Mouse (Mus musculus): ENCODE data around the gene 2700097O09Rik.
"Not testable (repeated sequence)": the region's sequence is repeated elsewhere in the genome, so short reads cannot be mapped to it uniquely, and the experiment has no call there.

The 2700097O09Rik gene

GRCm38 (mm10) chr12:55079726-55080600 is at the start of gene 2700097O09Rik, which contains the start of gene Srp54a:
2700097O09Rik (minus strand) TSS chr12:55080110.
Srp54a (plus strand) TSS chr12:55080262.
- peak; percentile 93 to 94 for DNase-seq (ENCODE audit: low spot score in 2 of 2)

- not testable (repeated sequence) for DNase-seq (ENCODE audit: low spot score in 2 of 2)
Measured at GRCm38 (mm10) chr12:55124731-55125130, 44.8 kb upstream of the 2700097O09Rik start.

DNA sequence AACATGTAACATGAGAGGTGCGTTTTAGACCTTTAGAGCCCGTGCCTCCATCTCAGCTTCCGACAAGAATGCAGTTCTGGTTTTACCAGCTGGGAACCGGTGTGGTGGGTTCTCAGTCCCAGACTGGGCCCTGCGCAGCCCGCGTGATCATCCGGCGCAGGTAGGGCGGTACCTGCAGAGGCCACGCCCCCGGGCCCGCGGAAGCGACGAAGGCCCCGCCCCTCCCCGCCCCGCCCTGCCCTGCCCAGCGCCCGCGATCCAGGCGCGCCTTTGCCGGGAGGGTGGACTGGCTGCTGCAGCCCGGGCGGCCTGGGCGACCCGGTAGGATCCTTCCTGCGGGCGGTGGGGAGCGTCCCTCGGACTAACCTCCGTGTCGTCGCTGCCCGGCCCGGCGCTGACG is 44.3 kb upstream of the 2700097O09Rik start, which contains the start of gene Fam177a:
TSS of gene Fam177a (plus strand) at position 228 of the 400 bp plus-strand sequence.
- not testable (repeated sequence) for DNase-seq (ENCODE audit: low spot score in 2 of 2)

GRCm38 (mm10) chr12:55112616-55113015 is 32.7 kb upstream of the 2700097O09Rik start:
- not testable (repeated sequence) for DNase-seq (ENCODE audit: low spot score in 2 of 2)

DNA sequence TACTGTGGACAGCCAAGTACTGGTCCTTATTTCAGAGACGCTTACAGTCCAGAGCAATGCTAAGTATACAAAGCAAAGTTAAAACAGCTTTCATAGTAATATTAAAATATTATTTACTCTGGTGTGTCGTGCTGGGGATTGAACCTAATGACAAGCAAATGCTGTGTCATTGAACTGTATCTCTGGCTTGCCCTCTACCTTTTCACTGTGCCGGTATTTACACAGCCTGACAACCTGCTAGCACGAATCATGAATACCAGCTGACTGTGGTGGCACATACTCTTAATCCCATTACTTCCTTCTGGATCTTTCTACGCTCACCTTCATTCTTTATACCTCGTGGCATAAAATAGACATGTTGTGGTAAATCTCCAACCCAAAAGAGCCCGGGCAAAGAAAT is 12.2 kb upstream of the 2700097O09Rik start:
- not testable (repeated sequence) for DNase-seq (ENCODE audit: low spot score in 2 of 2)

DNA sequence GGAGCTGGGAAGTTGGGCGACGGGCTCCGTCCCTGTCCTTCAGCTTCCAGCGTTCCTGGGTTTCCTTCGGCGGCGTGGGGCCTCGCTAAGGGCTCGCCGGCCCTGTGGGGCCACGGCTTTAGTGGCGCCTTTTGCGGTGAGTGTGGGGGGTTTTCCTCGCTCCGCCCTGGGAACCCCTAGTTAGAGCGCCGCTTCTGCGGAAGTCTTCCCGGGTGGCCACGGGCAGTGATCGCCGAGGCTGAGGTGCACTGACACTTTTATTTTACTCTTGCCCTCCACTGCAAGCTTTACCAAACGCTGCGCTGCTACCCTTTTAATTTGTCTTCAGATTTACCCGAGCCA is 662 bp upstream of the 2700097O09Rik start:
- not testable (repeated sequence) for DNase-seq (ENCODE audit: low spot score in 2 of 2)

DNA sequence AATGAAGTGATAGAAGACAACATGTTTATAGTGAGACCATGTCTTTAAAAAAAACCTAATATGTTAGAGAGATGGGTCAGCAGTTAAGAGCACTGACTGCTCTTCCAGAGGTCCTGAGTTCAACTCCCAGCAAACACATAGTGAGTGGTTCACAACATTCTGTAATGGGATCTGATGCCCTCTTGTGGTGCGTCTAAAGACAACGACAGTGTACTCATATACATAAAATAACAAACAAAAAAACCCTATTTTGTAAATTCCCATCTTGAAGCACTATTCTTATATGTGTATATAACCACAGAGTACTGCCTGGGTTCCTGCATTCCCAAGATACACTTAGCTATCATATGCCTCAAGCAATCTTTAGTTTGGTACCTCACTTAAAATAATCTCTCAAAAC is 1.2 kb downstream of the 2700097O09Rik start:
- DNase-seq (ENCODE audit: low spot score in 2 of 2) = peak in 1 of 2 experiments; percentile 24

DNA sequence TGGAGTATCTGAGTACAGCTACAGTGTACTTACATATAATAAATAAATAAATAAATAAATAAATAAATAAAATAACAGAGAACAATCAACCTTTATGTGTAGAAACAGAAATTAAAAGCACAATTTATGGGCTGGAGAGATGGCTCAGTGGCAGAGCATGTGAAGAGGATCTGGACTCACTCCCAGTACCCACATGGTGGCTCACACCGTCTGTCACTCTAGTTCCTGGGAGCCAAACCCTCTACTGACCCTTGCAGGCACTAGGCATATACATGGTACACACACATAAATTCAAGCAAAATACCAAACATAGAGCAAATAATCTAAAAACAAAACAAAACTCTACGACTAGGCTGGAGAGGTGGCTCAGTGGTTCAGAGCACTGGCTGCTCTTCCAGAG is 4.6 kb downstream of the 2700097O09Rik start:
- DNase-seq (ENCODE audit: low spot score in 2 of 2) = no peak

- no peak for DNase-seq (ENCODE audit: low spot score in 2 of 2)
Measured at GRCm38 (mm10) chr12:55073686-55074085, 6.2 kb downstream of the 2700097O09Rik start.

DNA sequence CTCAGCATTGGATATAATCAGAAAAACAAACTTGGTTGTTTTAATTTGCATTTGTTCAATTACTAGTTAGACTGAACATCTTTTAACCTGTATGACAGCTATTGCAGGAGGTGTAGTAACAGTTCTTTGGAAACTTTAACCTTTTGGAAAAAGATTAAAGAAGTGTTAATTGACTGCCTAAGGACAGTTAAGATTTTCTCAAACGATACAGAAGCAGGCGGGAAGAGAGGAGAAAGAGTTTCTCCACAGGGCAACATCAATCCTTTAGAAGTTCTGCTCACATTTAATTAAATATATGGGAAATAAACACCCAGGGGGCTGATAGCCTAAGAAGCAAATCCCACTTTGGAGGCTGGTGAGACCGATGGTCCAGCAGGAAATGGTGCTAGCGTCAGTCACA is 7.4 kb downstream of the 2700097O09Rik start:
- DNase-seq (ENCODE audit: low spot score in 2 of 2) = no peak

- DNase-seq (ENCODE audit: low spot score in 2 of 2) = no peak
Measured at GRCm38 (mm10) chr12:55062141-55062540, 17.8 kb downstream of the 2700097O09Rik start.

- no peak for DNase-seq (ENCODE audit: low spot score in 2 of 2)
Measured at GRCm38 (mm10) chr12:55061006-55061405, 18.9 kb downstream of the 2700097O09Rik start.

GRCm38 (mm10) chr12:55060212-55060898 is 19.6 kb downstream of the 2700097O09Rik start:
- DNase-seq (ENCODE audit: low spot score in 2 of 2) = no peak

DNA sequence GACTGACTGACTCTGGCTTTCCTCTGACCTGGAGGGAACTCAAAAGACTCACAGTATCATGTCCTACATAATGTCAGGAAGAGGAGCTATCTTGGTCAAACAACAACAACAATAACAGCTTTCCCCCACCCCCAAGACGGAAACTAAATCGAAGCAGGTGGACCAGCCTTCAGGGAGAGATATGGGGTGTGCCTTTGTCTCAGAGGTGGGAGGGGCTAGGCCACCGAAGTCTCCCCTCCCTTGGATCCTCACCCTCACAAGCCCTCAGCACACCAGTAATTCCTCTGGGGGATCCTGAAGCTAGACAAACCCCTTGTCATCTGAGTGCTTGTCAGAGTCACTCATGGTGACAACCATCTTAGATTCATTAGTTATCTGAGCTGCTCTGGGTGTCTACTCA is 20.1 kb downstream of the 2700097O09Rik start:
- DNase-seq (ENCODE audit: low spot score in 2 of 2) = no peak

- no peak for DNase-seq (ENCODE audit: low spot score in 2 of 2)
Measured at GRCm38 (mm10) chr12:55058865-55059615, 20.9 kb downstream of the 2700097O09Rik start.

GRCm38 (mm10) chr12:55056703-55057102 is 23.2 kb downstream of the 2700097O09Rik start:
- DNase-seq (ENCODE audit: low spot score in 2 of 2) = no peak

- DNase-seq (ENCODE audit: low spot score in 2 of 2) = no peak
Measured at GRCm38 (mm10) chr12:55054551-55055241, 25.2 kb downstream of the 2700097O09Rik start.

- no peak for DNase-seq (ENCODE audit: low spot score in 2 of 2)
Measured at GRCm38 (mm10) chr12:55053267-55053666, 26.6 kb downstream of the 2700097O09Rik start.

GRCm38 (mm10) chr12:55051210-55052173 is 28.4 kb downstream of the 2700097O09Rik start:
- no peak for DNase-seq (ENCODE audit: low spot score in 2 of 2)

- DNase-seq (ENCODE audit: low spot score in 2 of 2) = no peak
Measured at GRCm38 (mm10) chr12:55049731-55050353, 30.1 kb downstream of the 2700097O09Rik start.
